Mouse (Mus musculus): ENCODE data around the gene Dhodh. TPM values are rescaled to one million over a fixed set of nuclear protein-coding genes. Genes with fewer than 3 reads are reported as not detected.

The Dhodh gene
- polyA plus RNA-seq, 1 experiment: 34.7 TPM

DNA sequence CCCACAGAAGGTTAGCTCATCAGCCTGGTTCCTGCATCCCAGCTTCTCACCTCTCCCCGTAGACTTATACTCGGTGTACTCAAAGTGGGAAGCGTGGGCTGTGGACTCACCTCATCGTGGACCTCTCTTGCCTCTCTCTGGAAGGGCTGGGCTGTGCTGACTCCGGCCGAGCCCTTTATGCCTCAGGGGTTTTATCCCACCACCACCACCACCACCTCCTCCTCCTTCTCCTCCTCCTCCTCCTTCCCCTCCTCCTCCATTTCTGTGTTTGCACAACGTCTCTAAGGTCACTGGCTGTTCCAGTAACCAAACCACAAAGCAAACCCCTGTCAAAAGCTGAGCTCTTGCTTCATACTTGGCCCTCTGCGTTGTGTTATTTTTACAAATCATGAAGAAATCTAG lies 29.6 kb downstream of the Dhodh start, which contains the start of gene Hp:
TSS of gene Hp (minus strand) at position 273 of the 402 bp plus-strand sequence.
- H3K27me3 ChIP-seq (ENCODE audit: control insufficient read depth, insufficient read depth, low read length): no peaks in the 10 kb centered on the region
- H3K4me3 ChIP-seq (ENCODE audit: control insufficient read depth, insufficient read depth, low read length): no peak within 1 kb of the TSS
- TF ChIP-seq POLR2A (IDR thresholded peaks at IDR 0.05; ENCODE audit: control insufficient read depth, extremely low read depth, insufficient read depth, low read length, poor library complexity): no peak
- no peaks in the 10 kb centered on the region for H3K4me1 ChIP-seq (replicated peaks; ENCODE audit: control insufficient read depth, insufficient read depth, low read length)
- no peaks in the 10 kb centered on the region for H3K36me3 ChIP-seq (ENCODE audit: control insufficient read depth, insufficient read depth, low read length)
- WGBS: 64% methylated on average over 8 of the region's 8 CpGs
- H3K27ac ChIP-seq (ENCODE audit: control insufficient read depth, insufficient read depth, low read length): no peak within 1 kb of the TSS
- DNase-seq: no peak

DNA sequence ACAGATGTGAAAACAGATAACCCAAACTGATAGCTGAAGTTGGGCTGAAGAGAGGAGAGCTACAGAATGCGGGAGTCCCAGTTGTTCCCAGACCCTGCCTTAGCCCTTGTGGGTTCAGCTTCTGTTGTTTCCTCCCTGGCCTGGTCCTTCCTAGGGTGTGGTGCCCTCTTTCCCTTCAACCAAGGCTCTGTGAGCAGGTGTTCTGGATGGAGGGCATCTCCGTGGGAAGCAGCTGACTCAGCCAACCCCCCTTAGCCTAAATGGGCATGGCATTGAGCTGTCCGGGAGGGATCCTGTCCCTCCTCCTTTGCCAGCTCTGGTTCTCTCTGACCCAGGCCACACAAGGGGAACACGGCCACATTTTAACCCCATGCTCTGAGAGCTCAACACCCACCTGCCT lies 32.2 kb downstream of the Dhodh start:
- no peak for TF ChIP-seq CTCF (IDR thresholded peaks at IDR 0.05; ENCODE audit: borderline replicate concordance, control insufficient read depth, extremely low read depth, insufficient read depth, low read length, poor library complexity)
- no peak for TF ChIP-seq POLR2A (IDR thresholded peaks at IDR 0.05; ENCODE audit: control insufficient read depth, extremely low read depth, insufficient read depth, low read length, poor library complexity)
- Histone ChIP-seq H3K4me3 (ENCODE audit: control insufficient read depth, insufficient read depth, low read length) (no peak overlapping the region), H3K4me1 (replicated peaks; ENCODE audit: control insufficient read depth, insufficient read depth, low read length) (no peaks in the 10 kb centered on the region), H3K27ac (ENCODE audit: control insufficient read depth, insufficient read depth, low read length) (no peak overlapping the region), H3K36me3 (ENCODE audit: control insufficient read depth, insufficient read depth, low read length) (peaks cover 3% of the 10 kb centered on the region), H3K27me3 (ENCODE audit: control insufficient read depth, insufficient read depth, low read length) (no peaks in the 10 kb centered on the region)
- no peak for DNase-seq
- whole genome bisulfite sequencing: 74% methylated on average over 4 of the region's 4 CpGs

DNA sequence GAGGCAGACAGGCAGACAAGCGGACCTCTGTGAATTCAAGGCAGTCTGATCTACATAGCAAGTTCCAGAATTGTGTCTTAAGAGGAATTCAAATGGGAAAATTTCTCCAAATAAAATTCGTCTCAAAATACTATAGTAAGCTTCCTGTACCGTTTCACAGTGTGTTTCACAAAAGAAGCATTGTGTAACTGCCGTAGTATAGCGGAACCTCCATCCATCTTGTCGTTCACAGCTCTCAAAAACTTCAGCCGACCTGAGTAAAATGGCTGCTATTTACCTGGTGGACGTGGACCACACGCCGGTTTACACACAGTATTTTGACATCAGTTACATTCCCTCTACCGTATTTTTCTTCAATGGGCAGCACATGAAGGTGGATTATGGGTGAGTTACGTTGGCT lies 37.3 kb downstream of the Dhodh start:
- peaks cover 7% of the 10 kb centered on the region; the same call in 1 of the 2 replicates for H3K4me1 ChIP-seq (replicated peaks; ENCODE audit: control insufficient read depth, insufficient read depth, low read length)
- H3K4me3 ChIP-seq (ENCODE audit: control insufficient read depth, insufficient read depth, low read length): no peak overlapping the region
- DNase-seq: no peak
- H3K36me3 ChIP-seq (ENCODE audit: control insufficient read depth, insufficient read depth, low read length): peaks cover 16% of the 10 kb centered on the region
- H3K27me3 ChIP-seq (ENCODE audit: control insufficient read depth, insufficient read depth, low read length): no peaks in the 10 kb centered on the region
- H3K27ac ChIP-seq (ENCODE audit: control insufficient read depth, insufficient read depth, low read length): no peak overlapping the region; the same call in 1 of the 2 replicates
- TF ChIP-seq POLR2A (IDR thresholded peaks at IDR 0.05; ENCODE audit: control insufficient read depth, extremely low read depth, insufficient read depth, low read length, poor library complexity): no peak
- TF ChIP-seq CTCF (IDR thresholded peaks at IDR 0.05; ENCODE audit: borderline replicate concordance, control insufficient read depth, extremely low read depth, insufficient read depth, low read length, poor library complexity): no peak
- WGBS: 97% methylated on average over 12 of the region's 12 CpGs

DNA sequence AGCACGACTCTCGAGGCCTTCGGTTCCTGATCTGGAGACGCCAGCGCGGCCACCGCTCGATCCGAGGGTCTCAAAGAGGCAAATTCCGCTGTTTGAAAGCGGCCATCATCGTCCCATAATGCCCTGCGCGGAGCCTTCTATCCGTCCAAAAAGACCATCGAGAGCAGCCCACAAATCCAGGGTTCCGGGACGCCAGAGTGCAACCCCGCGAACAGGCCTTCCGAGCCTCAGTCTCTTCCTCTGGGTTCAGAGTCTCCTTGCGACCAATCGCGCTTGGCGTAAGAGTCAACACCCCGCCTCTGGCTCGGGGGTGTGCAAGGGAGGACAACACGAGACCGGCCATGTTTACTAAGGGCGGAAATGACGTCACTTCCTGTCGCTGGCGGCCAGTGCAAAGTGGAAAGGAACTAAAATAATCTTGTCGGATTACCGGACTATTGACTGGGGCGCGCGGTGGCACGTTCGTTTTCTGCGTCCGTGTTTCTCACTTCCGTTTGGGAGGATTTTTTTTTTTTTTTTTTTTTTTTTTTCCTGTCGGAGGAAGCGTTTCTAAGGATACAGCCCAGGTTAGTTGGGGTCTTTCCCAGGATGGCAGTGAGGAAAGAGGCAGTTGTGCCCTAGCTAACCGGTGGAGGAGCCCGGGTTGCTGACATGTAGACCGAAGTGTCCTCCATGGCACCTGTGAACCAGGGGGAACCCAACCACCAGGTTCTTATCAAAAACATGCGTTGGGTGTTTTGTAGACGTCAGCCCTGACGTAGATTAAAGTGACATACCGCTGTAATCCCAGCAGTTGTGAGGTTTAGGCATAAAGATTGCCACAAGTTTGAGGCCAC lies 42.8 kb downstream of the Dhodh start, which contains the start of the genes Dhx38 and Txnl4b:
TSS of gene Dhx38 (minus strand) at position 364 of the 836 bp plus-strand sequence.
TSS of gene Txnl4b (plus strand) at position 395 of the 836 bp plus-strand sequence.
- DNase-seq: peak; percentile 96
- Histone ChIP-seq H3K27me3 (ENCODE audit: control insufficient read depth, insufficient read depth, low read length) (no peaks in the 10 kb centered on the region), H3K27ac (ENCODE audit: control insufficient read depth, insufficient read depth, low read length) (peak within 1 kb of the TSS; percentile 79), H3K36me3 (ENCODE audit: control insufficient read depth, insufficient read depth, low read length) (peaks cover 29% of the 10 kb centered on the region), H3K4me3 (ENCODE audit: control insufficient read depth, insufficient read depth, low read length) (peak within 1 kb of the TSS; percentile 83), H3K4me1 (replicated peaks; ENCODE audit: control insufficient read depth, insufficient read depth, low read length) (peaks cover 7% of the 10 kb centered on the region; the same call in 1 of the 2 replicates)
- peak; percentile 64; the same call in 1 of the 2 replicates for TF ChIP-seq CTCF (IDR thresholded peaks at IDR 0.05; ENCODE audit: borderline replicate concordance, control insufficient read depth, extremely low read depth, insufficient read depth, low read length, poor library complexity)
- peak; percentile 48; the same call in 1 of the 2 replicates for TF ChIP-seq POLR2A (IDR thresholded peaks at IDR 0.05; ENCODE audit: control insufficient read depth, extremely low read depth, insufficient read depth, low read length, poor library complexity)
- WGBS: under 1% methylated on average over 52 of the region's 52 CpGs

DNA sequence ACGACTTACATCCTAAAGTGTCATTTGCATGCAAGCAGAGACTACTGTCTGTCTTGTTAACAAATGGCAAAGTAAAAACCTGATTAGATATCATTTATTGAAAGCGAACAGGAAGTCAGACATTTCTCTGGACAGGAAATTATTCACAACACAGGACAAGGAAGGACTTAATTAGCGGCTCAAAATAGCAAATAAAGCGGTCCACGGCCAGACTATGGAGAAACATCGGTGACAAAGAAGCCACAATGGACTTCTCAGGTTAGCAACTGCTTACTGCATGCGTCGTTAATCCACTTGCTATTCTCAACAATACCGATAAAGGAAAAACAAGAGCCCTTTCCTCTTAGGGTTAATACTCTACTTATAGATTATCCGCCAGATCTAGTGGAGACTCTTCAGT lies 43.7 kb downstream of the Dhodh start:
- 5% methylated on average over 10 of the region's 10 CpGs for WGBS
- no peak for TF ChIP-seq POLR2A (IDR thresholded peaks at IDR 0.05; ENCODE audit: control insufficient read depth, extremely low read depth, insufficient read depth, low read length, poor library complexity)
- TF ChIP-seq CTCF (IDR thresholded peaks at IDR 0.05; ENCODE audit: borderline replicate concordance, control insufficient read depth, extremely low read depth, insufficient read depth, low read length, poor library complexity): no peak

DNA sequence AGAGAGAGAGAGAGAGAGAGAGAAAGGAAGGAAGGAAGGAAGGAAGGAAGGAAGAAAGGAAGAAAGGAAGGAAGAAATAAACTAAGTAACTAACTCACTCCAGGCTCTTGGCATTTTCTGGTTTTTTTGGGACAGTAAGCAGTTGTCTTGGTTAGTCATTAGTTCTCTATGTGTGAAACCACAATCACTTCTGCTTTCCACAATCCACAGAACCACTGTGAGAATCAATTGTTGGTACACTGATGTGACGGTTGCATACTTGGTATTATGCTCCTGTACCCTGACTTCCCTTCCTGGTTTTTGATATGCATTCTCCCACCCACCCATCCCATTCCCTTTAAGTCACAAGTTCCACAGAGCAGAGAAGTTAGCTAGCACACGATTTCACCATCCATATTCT lies 44.6 kb downstream of the Dhodh start:
- Histone ChIP-seq H3K4me1 (replicated peaks; ENCODE audit: control insufficient read depth, insufficient read depth, low read length) (peaks cover 7% of the 10 kb centered on the region; the same call in 1 of the 2 replicates), H3K27ac (ENCODE audit: control insufficient read depth, insufficient read depth, low read length) (no peak overlapping the region), H3K27me3 (ENCODE audit: control insufficient read depth, insufficient read depth, low read length) (no peaks in the 10 kb centered on the region), H3K4me3 (ENCODE audit: control insufficient read depth, insufficient read depth, low read length) (no peak overlapping the region), H3K36me3 (ENCODE audit: control insufficient read depth, insufficient read depth, low read length) (peaks cover 38% of the 10 kb centered on the region)
- no peak for DNase-seq
- no peak for TF ChIP-seq CTCF (IDR thresholded peaks at IDR 0.05; ENCODE audit: borderline replicate concordance, control insufficient read depth, extremely low read depth, insufficient read depth, low read length, poor library complexity)
- no peak for TF ChIP-seq POLR2A (IDR thresholded peaks at IDR 0.05; ENCODE audit: control insufficient read depth, extremely low read depth, insufficient read depth, low read length, poor library complexity)
- WGBS: 14% methylated on average over 2 of the region's 2 CpGs

More for the DNA sequence above, 43.7 kb downstream of the Dhodh start:
- Histone ChIP-seq H3K27me3 (ENCODE audit: control insufficient read depth, insufficient read depth, low read length) (no peaks in the 10 kb centered on the region), H3K4me3 (ENCODE audit: control insufficient read depth, insufficient read depth, low read length) (peak overlapping the region; percentile 83), H3K36me3 (ENCODE audit: control insufficient read depth, insufficient read depth, low read length) (peaks cover 29% of the 10 kb centered on the region), H3K27ac (ENCODE audit: control insufficient read depth, insufficient read depth, low read length) (peak overlapping the region; percentile 67; the same call in 1 of the 2 replicates), H3K4me1 (replicated peaks; ENCODE audit: control insufficient read depth, insufficient read depth, low read length) (peaks cover 7% of the 10 kb centered on the region; the same call in 1 of the 2 replicates)
- DNase-seq: no peak
